Mouse (Mus musculus): ENCODE results near the gene Eno3. TPM values are rescaled to one million over a fixed set of nuclear protein-coding genes. Genes with fewer than 3 reads are reported as not detected.

The Eno3 gene
- polyA plus RNA-seq, 1 experiment from 2014 or later: 7.4 TPM

- no peaks in the 10 kb centered on the region for H3K36me3 ChIP-seq (ENCODE audit: poor library complexity, severe bottlenecking)
- H3K9ac ChIP-seq: no peak overlapping the region
- WGBS: 74% methylated on average over 3 of the region's 3 CpGs
- ATAC-seq: no peak
- H3K9me3 ChIP-seq (replicated peaks): no peaks in the 10 kb centered on the region
- no peak overlapping the region for H3K4me2 ChIP-seq
- H3K4me3 ChIP-seq: no peak overlapping the region
- no peak overlapping the region for H3K27ac ChIP-seq
- no peaks in the 10 kb centered on the region for H3K27me3 ChIP-seq
- peaks cover 17% of the 10 kb centered on the region for H3K4me1 ChIP-seq
Measured at GRCm38 (mm10) chr11:70697376-70697775, 40.4 kb downstream of the Eno3 start.

GRCm38 (mm10) chr11:70699051-70699450 is 42.0 kb downstream of the Eno3 start:
- no peak overlapping the region for H3K27ac ChIP-seq
- WGBS: 69% methylated on average over 2 of the region's 2 CpGs
- no peak for ATAC-seq
- peaks cover 10% of the 10 kb centered on the region; the same call in 1 of the 2 replicates for H3K36me3 ChIP-seq (ENCODE audit: poor library complexity, severe bottlenecking)
- no peak overlapping the region for H3K4me2 ChIP-seq
- no peaks in the 10 kb centered on the region for H3K27me3 ChIP-seq
- peaks cover 22% of the 10 kb centered on the region for H3K4me1 ChIP-seq
- H3K4me3 ChIP-seq: no peak overlapping the region
- no peak overlapping the region for H3K9ac ChIP-seq
- no peaks in the 10 kb centered on the region for H3K9me3 ChIP-seq (replicated peaks)

GRCm38 (mm10) chr11:70699722-70700556 is 42.9 kb downstream of the Eno3 start, which contains the start of the genes Inca1 and Kif1c:
Inca1 (minus strand) TSS chr11:70700155.
Kif1c (plus strand) TSS chr11:70700548.
- H3K4me1 ChIP-seq: peaks cover 22% of the 10 kb centered on the region
- H3K4me3 ChIP-seq: peak within 1 kb of the TSS; percentile 93
- peaks cover 19% of the 10 kb centered on the region for H3K36me3 ChIP-seq (ENCODE audit: poor library complexity, severe bottlenecking)
- peak within 1 kb of the TSS; percentile 69 for H3K27ac ChIP-seq
- H3K4me2 ChIP-seq: peak within 1 kb of the TSS; percentile 91
- WGBS: 1% methylated on average over 67 of the region's 69 CpGs
- no peaks in the 10 kb centered on the region for H3K27me3 ChIP-seq
- ATAC-seq: peak; percentile 97
- H3K9ac ChIP-seq: peak within 1 kb of the TSS; percentile 90
- no peaks in the 10 kb centered on the region for H3K9me3 ChIP-seq (replicated peaks)

- 1% methylated on average over 34 of the region's 34 CpGs for WGBS
Measured at GRCm38 (mm10) chr11:70700613-70701012, 43.6 kb downstream of the Eno3 start.

GRCm38 (mm10) chr11:70701221-70701955 is 44.4 kb downstream of the Eno3 start:
- Histone ChIP-seq H3K9ac (peak overlapping the region; percentile 90), H3K4me2 (peak overlapping the region; percentile 91), H3K27me3 (no peaks in the 10 kb centered on the region), H3K9me3 (replicated peaks) (no peaks in the 10 kb centered on the region), H3K4me3 (peak overlapping the region; percentile 93), H3K27ac (no peak overlapping the region), H3K36me3 (ENCODE audit: poor library complexity, severe bottlenecking) (peaks cover 33% of the 10 kb centered on the region), H3K4me1 (peaks cover 22% of the 10 kb centered on the region)
- ATAC-seq: no peak
- WGBS: 15% methylated on average over 10 of the region's 10 CpGs

More at GRCm38 (mm10) chr11:70700613-70701012, 43.6 kb downstream of the Eno3 start:
- Histone ChIP-seq H3K9ac (peak overlapping the region; percentile 90), H3K9me3 (replicated peaks) (no peaks in the 10 kb centered on the region), H3K27ac (peak overlapping the region; percentile 69), H3K4me1 (peaks cover 22% of the 10 kb centered on the region), H3K4me2 (peak overlapping the region; percentile 91), H3K27me3 (no peaks in the 10 kb centered on the region), H3K36me3 (ENCODE audit: poor library complexity, severe bottlenecking) (peaks cover 25% of the 10 kb centered on the region), H3K4me3 (peak overlapping the region; percentile 93)
- peak; percentile 19; the same call in 1 of the 2 replicates for ATAC-seq

GRCm38 (mm10) chr11:70701984-70702733 is 45.2 kb downstream of the Eno3 start:
- 80% methylated on average over 6 of the region's 6 CpGs for WGBS
- ATAC-seq: no peak
- peaks cover 41% of the 10 kb centered on the region for H3K36me3 ChIP-seq (ENCODE audit: poor library complexity, severe bottlenecking)
- peak overlapping the region; percentile 91 for H3K4me2 ChIP-seq
- H3K27me3 ChIP-seq: no peaks in the 10 kb centered on the region
- H3K9ac ChIP-seq: peak overlapping the region; percentile 52
- no peak overlapping the region for H3K4me3 ChIP-seq
- H3K27ac ChIP-seq: no peak overlapping the region
- no peaks in the 10 kb centered on the region for H3K9me3 ChIP-seq (replicated peaks)
- peaks cover 22% of the 10 kb centered on the region for H3K4me1 ChIP-seq

- peaks cover 47% of the 10 kb centered on the region for H3K36me3 ChIP-seq (ENCODE audit: poor library complexity, severe bottlenecking)
- no peaks in the 10 kb centered on the region for H3K9me3 ChIP-seq (replicated peaks)
- H3K27me3 ChIP-seq: no peaks in the 10 kb centered on the region
- peak overlapping the region; percentile 91; the same call in 1 of the 2 replicates for H3K4me2 ChIP-seq
- WGBS: 80% methylated on average over 6 of the region's 6 CpGs
- no peak for ATAC-seq
- H3K4me3 ChIP-seq: no peak overlapping the region
- peak overlapping the region; percentile 52 for H3K9ac ChIP-seq
- peaks cover 22% of the 10 kb centered on the region for H3K4me1 ChIP-seq
- no peak overlapping the region for H3K27ac ChIP-seq
Measured at GRCm38 (mm10) chr11:70702781-70703180, 45.8 kb downstream of the Eno3 start.

GRCm38 (mm10) chr11:70706127-70706526 is 49.1 kb downstream of the Eno3 start:
- Histone ChIP-seq H3K9me3 (replicated peaks) (no peaks in the 10 kb centered on the region), H3K9ac (no peak overlapping the region), H3K4me3 (no peak overlapping the region), H3K4me1 (peaks cover 18% of the 10 kb centered on the region), H3K36me3 (ENCODE audit: poor library complexity, severe bottlenecking) (peaks cover 79% of the 10 kb centered on the region), H3K27me3 (no peaks in the 10 kb centered on the region), H3K4me2 (no peak overlapping the region), H3K27ac (no peak overlapping the region)
- 85% methylated on average over 3 of the region's 3 CpGs for WGBS
- no peak for ATAC-seq

GRCm38 (mm10) chr11:70711026-70711425 is 54.0 kb downstream of the Eno3 start:
- Histone ChIP-seq H3K27ac (no peak overlapping the region), H3K9ac (no peak overlapping the region), H3K36me3 (ENCODE audit: poor library complexity, severe bottlenecking) (peaks cover 74% of the 10 kb centered on the region), H3K4me2 (no peak overlapping the region), H3K4me3 (no peak overlapping the region), H3K27me3 (no peaks in the 10 kb centered on the region), H3K4me1 (no peaks in the 10 kb centered on the region), H3K9me3 (replicated peaks) (no peaks in the 10 kb centered on the region)
- 91% methylated on average over 10 of the region's 10 CpGs for WGBS
- ATAC-seq: no peak
